Mouse (Mus musculus) kidney, postnatal 4 days (tissue): ENCODE measurements around the gene Clrn2.
"Not testable (repeated sequence)": the region's sequence is repeated elsewhere in the genome, so short reads cannot be mapped to it uniquely, and the experiment has no call there.

Source experiments
- DNase-seq, 2 experiments: peaks; one replicate each; pipeline ENCODE4 v3.0.0; 2021; ENCODE audit warnings: mixed read lengths in 2 of 2

Gene Clrn2

GRCm38 (mm10) chr5:45453451-45453850 lies at the start of gene Clrn2:
Clrn2 (plus strand) TSS chr5:45453751.
- no peak for DNase-seq

DNA sequence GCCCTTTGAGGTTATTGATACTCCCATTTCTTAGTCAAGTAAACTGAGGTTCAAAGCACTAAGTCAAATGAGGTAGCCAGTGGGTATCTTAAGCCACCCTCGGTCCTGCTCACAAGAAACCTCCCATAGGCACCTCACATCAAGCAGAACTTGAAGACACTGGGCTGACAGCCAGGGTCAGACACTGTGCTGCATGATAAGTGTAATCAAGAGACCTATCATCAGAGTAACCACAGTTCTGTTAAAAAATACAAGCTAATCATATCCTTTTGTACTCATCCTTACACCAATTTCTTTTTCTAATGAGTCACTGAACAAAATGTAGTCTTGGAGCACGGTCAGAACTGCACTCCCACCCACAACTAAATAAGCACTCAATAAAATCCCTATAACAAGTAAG lies 47.4 kb upstream of the Clrn2 start:
- DNase-seq, result no peak

GRCm38 (mm10) chr5:45416478-45416877 lies 37.1 kb upstream of the Clrn2 start:
- DNase-seq, result no peak

DNA sequence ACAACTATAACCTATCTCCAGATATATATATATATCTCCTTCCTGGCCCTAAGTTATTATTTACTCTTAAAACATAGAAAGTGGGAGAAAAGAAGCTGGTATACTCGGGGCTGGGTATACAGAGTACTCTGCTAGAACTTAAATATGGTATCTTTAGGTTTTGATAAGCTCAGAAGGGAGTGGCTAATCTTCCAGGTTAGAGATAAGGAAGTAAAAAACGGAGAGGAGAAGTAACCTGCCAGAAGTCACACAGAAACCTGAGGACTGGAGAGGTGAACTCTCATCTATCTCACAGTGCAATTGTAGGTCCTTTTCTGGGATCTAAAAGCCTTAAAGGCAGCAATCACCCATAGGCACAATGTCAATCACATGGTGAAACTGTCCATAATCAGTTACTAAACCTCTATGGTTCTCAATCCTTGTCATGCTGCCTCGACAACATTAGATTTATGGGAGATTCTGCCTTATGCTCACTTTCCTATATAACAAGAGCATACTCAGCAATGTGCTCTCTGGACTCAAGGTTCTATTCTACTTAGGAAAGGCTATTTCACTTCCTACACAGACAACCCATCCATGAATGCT lies 35.6 kb upstream of the Clrn2 start:
- no peak for DNase-seq

DNA sequence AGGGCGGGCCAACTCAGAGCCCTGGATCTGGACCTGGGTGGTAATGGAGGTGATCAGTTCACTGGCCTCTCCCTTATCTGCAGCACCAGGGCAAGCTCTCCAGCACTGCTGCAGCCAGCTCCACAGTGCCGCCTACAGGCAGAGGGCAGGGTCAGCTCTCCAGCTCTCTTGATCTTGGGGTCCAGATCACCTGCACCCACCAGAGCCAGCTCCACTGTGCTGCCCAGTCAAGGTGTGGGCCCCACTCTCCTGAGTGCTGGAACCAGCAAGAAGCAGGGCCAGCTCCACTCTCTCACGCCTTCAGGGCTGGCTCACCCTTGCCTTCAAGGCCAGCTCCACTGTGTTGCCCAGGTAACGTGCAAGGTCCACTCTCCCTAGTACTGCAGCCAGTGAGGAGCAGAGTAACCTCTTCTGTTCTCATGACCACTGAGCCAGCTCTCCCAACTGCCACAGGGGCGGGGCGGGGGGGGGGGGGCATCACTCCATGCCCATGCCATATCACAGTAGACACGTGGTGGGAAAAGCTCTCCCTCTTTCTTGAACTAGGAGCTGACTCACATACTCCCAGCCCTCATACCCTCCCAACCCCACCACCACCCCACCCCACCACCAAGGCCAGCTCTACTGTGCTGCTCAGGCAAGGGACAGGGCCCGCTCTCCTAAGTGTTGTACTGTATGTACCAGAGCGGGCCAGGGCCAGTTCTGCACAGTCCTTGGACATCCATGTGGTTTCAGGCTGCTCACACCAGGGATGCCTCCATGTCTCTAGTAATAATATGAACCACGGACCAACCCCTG lies 33.5 kb upstream of the Clrn2 start:
- DNase-seq, result peak; percentile 40 to 45

DNA sequence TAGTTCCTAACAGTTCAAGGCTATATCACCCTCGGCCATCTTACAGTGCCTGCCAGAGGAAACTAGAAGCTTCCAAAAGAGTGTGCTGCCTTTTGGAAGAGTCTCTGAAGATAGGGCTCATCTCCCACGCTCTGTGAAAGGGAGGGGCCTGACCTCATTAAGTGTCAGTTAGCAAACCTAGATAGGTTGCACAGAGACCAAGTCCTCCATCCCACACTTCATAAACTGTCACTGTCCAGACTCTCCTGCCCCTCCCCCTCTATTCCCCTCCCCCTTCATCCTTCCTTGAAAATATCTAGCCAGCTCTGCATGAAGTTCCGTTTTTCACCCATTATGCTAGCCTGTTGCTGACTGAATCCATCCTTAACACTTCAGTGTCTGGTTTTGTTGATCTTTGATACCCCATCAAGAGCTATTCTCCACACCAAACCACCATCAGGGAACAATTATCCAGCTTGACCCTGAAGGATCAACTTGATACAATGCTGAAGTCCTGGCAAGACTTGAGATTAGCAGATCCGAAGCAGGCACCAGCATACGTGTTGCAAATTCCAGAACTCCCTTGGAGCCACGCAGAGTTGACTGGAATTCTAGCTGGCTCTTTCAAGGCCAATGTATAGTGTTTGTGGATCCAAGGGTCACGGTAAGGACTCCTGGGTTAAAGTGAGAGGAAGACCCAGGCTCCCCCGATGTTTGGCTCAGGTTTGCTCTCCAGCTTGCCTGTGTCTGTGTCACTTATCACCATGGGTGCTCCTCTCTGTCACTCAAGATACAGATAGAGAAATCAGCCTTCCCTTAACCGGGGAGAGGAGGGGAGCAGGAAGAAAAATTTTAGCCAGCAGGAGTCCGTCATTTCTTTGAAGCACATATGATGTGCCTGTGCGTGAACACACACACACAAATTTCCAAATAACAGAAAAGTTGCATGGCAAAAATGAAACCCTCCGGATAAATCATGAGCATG lies 31.4 kb upstream of the Clrn2 start:
- DNase-seq, result no peak

- peak; percentile 82 for DNase-seq
Observed at GRCm38 (mm10) chr5:45424021-45424886, 29.3 kb upstream of the Clrn2 start.

GRCm38 (mm10) chr5:45425771-45426170 lies 27.8 kb upstream of the Clrn2 start:
- not testable (repeated sequence) for DNase-seq

GRCm38 (mm10) chr5:45426416-45427034 lies 27.0 kb upstream of the Clrn2 start:
- no peak for DNase-seq

- no peak for DNase-seq
Observed at GRCm38 (mm10) chr5:45427891-45428290, 25.7 kb upstream of the Clrn2 start.

DNA sequence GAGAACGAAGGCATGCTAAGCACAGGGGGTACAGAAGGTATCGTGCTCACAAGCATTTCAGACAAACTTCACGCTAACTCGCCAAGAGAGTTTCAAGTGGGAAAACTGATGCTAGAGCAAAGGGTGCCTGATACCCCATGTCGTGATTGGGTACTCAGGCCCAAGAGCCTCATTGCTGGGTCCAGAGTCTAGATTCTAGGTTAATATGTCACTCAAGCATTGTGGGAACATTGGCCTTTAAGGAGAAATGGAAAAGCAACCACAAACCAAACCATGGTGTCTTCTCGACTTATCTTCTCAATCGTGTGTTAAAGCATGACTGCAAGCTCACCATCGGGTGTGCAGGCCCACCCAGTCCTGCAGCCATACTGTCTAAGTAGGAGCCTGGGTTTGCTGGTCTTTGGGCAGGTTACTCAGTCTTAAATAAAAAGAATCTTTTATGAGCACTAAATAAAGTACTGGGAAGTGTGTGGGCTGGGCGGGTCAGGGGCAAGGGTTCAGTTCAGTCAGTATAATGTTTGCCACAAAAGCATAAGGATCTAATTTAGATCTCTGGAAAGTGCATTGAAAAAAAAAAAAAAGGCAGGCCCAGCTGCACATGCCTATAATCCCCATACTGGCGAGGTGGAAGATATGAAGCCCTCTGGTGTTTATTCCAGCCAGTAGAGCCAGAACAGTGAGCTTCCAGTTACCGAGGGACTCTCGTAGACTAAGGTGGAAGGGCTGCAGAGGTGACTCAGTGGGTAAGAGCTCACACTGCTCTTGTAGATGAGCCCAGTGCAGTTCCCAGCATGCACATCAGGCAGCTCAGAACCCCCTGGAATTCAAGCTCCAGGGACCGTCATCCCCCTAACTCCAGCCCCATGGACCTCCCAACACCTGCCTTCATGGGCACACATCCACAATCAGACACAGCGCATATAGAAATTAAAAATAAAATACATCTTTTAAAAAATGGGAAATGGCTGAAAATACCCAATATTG lies 17.3 kb upstream of the Clrn2 start:
- peak in 1 of 2 experiments; percentile 36 for DNase-seq

DNA sequence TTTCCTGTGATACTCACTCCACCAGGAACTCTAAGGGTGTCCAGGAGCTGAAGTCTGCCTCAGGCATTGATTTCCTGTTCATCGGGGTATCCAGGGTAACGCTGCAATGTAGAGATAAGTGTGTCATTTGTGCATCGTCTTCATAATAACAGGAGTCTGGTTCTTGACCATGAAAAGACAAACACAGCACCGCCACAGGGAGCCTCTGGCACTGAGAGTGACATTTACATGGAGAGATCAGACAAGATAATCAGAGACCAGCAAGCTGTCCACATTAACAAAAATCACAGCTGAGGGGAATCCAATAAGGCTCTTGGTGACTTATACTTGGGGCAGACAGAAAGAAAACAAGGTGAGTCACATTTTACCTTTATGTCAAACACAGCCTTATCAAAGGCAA lies 15.7 kb upstream of the Clrn2 start:
- DNase-seq, result no peak

- DNase-seq, result no peak
Observed at GRCm38 (mm10) chr5:45438301-45438700, 15.2 kb upstream of the Clrn2 start.

DNA sequence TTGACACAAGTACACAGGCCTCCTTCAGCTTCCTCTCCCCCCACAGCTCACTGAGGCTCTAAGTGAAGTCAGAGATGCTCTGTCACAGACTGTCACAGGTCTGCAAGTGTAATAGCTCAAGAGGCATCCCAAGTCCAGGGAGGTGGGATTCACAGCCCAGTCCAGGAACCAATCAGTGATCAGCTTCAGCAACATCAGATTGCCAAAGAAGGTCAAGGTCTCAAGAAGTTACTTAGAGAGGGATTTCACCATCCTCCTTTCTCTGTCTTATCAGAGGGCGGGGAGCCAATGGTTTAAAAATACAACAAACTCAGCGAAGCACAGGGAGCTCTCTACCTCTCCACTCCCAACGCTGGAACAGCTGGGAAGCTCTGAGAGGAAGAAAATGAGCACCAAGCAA lies 12.4 kb upstream of the Clrn2 start:
- no peak for DNase-seq

- DNase-seq, result no peak
Observed at GRCm38 (mm10) chr5:45441745-45442144, 11.8 kb upstream of the Clrn2 start.

DNA sequence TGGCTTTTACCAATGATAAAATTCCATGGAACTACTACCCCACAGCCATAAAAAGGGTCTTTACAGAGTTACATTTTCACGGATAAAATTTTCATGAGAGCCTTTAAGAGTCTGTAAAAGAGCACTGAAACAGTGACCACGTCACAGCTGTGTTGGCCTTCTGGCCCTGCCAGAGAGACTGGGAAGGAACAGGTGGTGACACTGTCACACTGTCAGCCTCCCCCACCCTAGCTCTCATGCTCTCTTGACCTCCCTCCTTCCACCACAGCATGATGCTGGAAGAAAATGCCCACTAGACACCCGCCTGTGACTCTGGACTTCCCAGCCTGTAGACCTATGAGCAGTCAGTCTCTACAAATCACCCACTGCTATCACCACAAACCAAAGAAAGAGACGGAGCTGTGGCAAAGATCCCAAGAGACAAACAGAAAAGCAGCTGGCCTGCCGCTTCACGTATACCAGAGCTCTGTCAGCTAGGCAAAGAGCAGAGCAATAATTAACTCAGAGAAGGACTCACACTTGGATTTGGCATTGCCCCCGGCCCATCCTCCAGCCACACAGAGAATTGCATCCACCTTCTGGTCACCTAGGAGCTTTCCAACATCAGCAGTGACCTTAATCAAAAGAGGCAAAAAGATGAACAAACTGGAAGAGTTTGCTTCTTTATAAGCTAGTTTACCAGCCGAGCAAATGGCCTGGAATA lies 9.3 kb upstream of the Clrn2 start:
- DNase-seq, result peak; percentile 15 to 35

GRCm38 (mm10) chr5:45448676-45449075 lies 4.9 kb upstream of the Clrn2 start:
- DNase-seq, result peak; percentile 22 to 38

- DNase-seq, result peak in 1 of 2 experiments; percentile 15
Observed at GRCm38 (mm10) chr5:45449206-45449605, 4.3 kb upstream of the Clrn2 start.

GRCm38 (mm10) chr5:45449831-45450716 lies 3.5 kb upstream of the Clrn2 start, which contains the start of gene Qdpr:
Qdpr (minus strand) TSS chr5:45450236.
- DNase-seq, result peak; percentile 99
